Mouse (Mus musculus) embryonic facial prominence, embryonic 11.5 days (tissue): ENCODE measurements around the gene Slc4a2. TPM values are rescaled to one million over a fixed set of nuclear protein-coding genes. Genes with fewer than 3 reads are reported as not detected.

Experiments used
- ATAC-seq: fragments of 200-750 bp; cut with Nextera tagmentation; replicated peaks from 2 replicates; pipeline ENCODE4 v1.8.0; 2017; ENCODE audit warnings: low read depth; ENCODE audit not compliant: insufficient number of reproducible peaks, low FRiP score, low TSS enrichment
- DNase-seq: peaks from one replicate; pipeline ENCODE4 v3.0.0-alpha.2; 2015; ENCODE audit warnings: low spot score
- H3K27ac ChIP-seq: fragments of 300-500 bp; sonication (generic); replicated peaks from 2 replicates; pipeline ENCODE4 v1.5.1; 2014; ENCODE audit warnings: mild to moderate bottlenecking, low read depth, low read length, control low read depth
- H3K27me3 ChIP-seq: fragments of 300-500 bp; sonication (generic); 2 replicates; pipeline ENCODE4 v1.6.1; 2014; ENCODE audit warnings: mild to moderate bottlenecking, low read length, moderate library complexity, mixed read lengths; ENCODE audit not compliant: control insufficient read depth, insufficient read depth
- H3K36me3 ChIP-seq: fragments of 300-500 bp; sonication (generic); replicated peaks from 2 replicates; pipeline ENCODE4 v1.6.1; 2014; ENCODE audit warnings: low read depth, mild to moderate bottlenecking, low read length, moderate library complexity, mixed read lengths; ENCODE audit not compliant: control insufficient read depth, insufficient read depth
- H3K4me1 ChIP-seq: fragments of 300-500 bp; sonication (generic); 2 replicates; pipeline ENCODE4 v1.6.1; 2014; ENCODE audit warnings: low read length, mixed read lengths; ENCODE audit not compliant: control insufficient read depth, insufficient read depth
- H3K4me2 ChIP-seq: fragments of 300-500 bp; sonication (generic); 2 replicates; pipeline ENCODE4 v1.6.1; 2014; ENCODE audit warnings: low read depth, mild to moderate bottlenecking, control low read depth, low read length, moderate library complexity
- H3K4me3 ChIP-seq: fragments of 300-500 bp; sonication (generic); 2 replicates; pipeline ENCODE4 v1.5.1; 2014; ENCODE audit warnings: low read depth, low read length, control low read depth
- H3K9ac ChIP-seq: fragments of 300-500 bp; sonication (generic); replicated peaks from 2 replicates; pipeline ENCODE4 v1.6.1; 2014; ENCODE audit warnings: mild to moderate bottlenecking, control low read depth, low read length
- H3K9me3 ChIP-seq: fragments of 300-500 bp; sonication (generic); replicated peaks from 2 replicates; pipeline ENCODE4 v1.6.1; 2016; ENCODE audit warnings: mild to moderate bottlenecking, low read length, inconsistent platforms, mixed read lengths; ENCODE audit not compliant: control insufficient read depth
- WGBS: fragments of 180-500 bp; shearing (Covaris S2); extraction: QIAGEN DNeasy Blood & Tissue Kit; methylation state at CpG from one replicate; pipeline ENCODE4 v1.1.7; 2014; 5-methylcytosine and 5-hydroxymethylcytosine counted together
- polyA plus RNA-seq: library from polyadenylated mRNA; unstranded; fragments of >200 nt; fragmentation: Nextera tagmentation; extraction: Ambion mirVana; gene quantifications from 2 replicates; pipeline ENCODE4 v1.2.1, GENCODE M21; 2014

Gene Slc4a2
- polyA plus RNA-seq, 1 experiment from 2014 or later, result 16.5 TPM

GRCm38 (mm10) chr5:24425421-24426036 lies 1.9 kb downstream of the Slc4a2 start:
- Histone ChIP-seq H3K4me3 (peak overlapping the region; percentile 64), H3K27ac (peak overlapping the region; percentile 67), H3K4me1 (peaks cover 19% of the 10 kb centered on the region), H3K36me3 (peaks cover 5% of the 10 kb centered on the region), H3K4me2 (peak overlapping the region; percentile 87), H3K9ac (peak overlapping the region; percentile 68), H3K27me3 (no peaks in the 10 kb centered on the region), H3K9me3 (no peaks in the 10 kb centered on the region)
- ATAC-seq (no peak), DNase-seq (peak; percentile 69)
- WGBS, result under 1% methylated on average over 25 of the region's 30 CpGs

DNA sequence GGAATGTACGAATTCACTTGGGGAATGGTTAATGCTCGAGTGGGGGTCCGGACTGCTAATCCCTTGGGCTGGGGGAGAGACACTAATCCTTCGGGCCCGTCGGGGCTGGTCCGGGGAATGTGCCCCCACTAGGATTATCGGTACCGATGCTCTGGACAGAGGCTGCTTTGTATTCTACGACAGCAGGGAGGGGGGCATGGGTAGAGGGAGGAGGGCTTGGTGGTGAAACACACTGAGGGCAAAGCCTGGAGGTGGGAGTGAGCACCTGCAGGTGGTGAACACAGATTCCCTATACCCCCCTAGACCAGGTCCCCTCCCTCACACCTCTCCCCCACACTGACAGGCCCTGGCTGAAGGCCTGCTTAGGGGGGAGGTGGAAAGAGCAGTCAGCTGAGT lies 2.4 kb downstream of the Slc4a2 start:
- DNase-seq, result peak; percentile 21
- Histone ChIP-seq H3K9ac (peak overlapping the region; percentile 68), H3K36me3 (peaks cover 7% of the 10 kb centered on the region), H3K4me3 (peak overlapping the region; percentile 64), H3K4me2 (peak overlapping the region; percentile 87), H3K9me3 (no peaks in the 10 kb centered on the region), H3K27ac (no peak overlapping the region), H3K4me1 (peaks cover 19% of the 10 kb centered on the region), H3K27me3 (no peaks in the 10 kb centered on the region)
- 0 out of 2 replicates have a peak, but pooled peaks have one; percentile 7 for ATAC-seq
- under 1% methylated on average over 10 of the region's 10 CpGs for WGBS

- no peaks in the 10 kb centered on the region for H3K27me3 ChIP-seq
- no peak overlapping the region for H3K27ac ChIP-seq
- H3K4me3 ChIP-seq, result peak overlapping the region; percentile 64
- 6% methylated on average over 9 of the region's 9 CpGs for WGBS
- no peak for ATAC-seq
- peaks cover 19% of the 10 kb centered on the region for H3K4me1 ChIP-seq
- H3K9ac ChIP-seq, result peak overlapping the region; percentile 32
- no peak for DNase-seq
- H3K36me3 ChIP-seq, result peaks cover 8% of the 10 kb centered on the region
- H3K9me3 ChIP-seq, result no peaks in the 10 kb centered on the region
- H3K4me2 ChIP-seq, result peak overlapping the region; percentile 87
Measured at GRCm38 (mm10) chr5:24426556-24427284, 3.1 kb downstream of the Slc4a2 start.

- Histone ChIP-seq H3K4me2 (peak overlapping the region; percentile 29), H3K36me3 (peaks cover 8% of the 10 kb centered on the region), H3K9ac (peak overlapping the region; percentile 32; the same call in 1 of the 2 replicates), H3K4me3 (no peak overlapping the region), H3K4me1 (peaks cover 19% of the 10 kb centered on the region), H3K9me3 (no peaks in the 10 kb centered on the region), H3K27me3 (no peaks in the 10 kb centered on the region), H3K27ac (no peak overlapping the region)
- DNase-seq, result no peak
- WGBS, result 9% methylated on average over 12 of the region's 12 CpGs
- no peak for ATAC-seq
Measured at GRCm38 (mm10) chr5:24427285-24427633, 3.6 kb downstream of the Slc4a2 start.

- peaks cover 8% of the 10 kb centered on the region for H3K36me3 ChIP-seq
- H3K4me1 ChIP-seq, result peaks cover 19% of the 10 kb centered on the region
- H3K4me3 ChIP-seq, result peak overlapping the region; percentile 5; the same call in 1 of the 2 replicates
- 4% methylated on average over 15 of the region's 15 CpGs for WGBS
- peak; percentile 44 for DNase-seq
- H3K9ac ChIP-seq, result no peak overlapping the region; the same call in 1 of the 2 replicates
- H3K9me3 ChIP-seq, result no peaks in the 10 kb centered on the region
- H3K27me3 ChIP-seq, result no peaks in the 10 kb centered on the region
- peak overlapping the region; percentile 43 for H3K4me2 ChIP-seq
- no peak overlapping the region for H3K27ac ChIP-seq
- ATAC-seq, result no peak
Measured at GRCm38 (mm10) chr5:24427981-24428402, 4.4 kb downstream of the Slc4a2 start.

DNA sequence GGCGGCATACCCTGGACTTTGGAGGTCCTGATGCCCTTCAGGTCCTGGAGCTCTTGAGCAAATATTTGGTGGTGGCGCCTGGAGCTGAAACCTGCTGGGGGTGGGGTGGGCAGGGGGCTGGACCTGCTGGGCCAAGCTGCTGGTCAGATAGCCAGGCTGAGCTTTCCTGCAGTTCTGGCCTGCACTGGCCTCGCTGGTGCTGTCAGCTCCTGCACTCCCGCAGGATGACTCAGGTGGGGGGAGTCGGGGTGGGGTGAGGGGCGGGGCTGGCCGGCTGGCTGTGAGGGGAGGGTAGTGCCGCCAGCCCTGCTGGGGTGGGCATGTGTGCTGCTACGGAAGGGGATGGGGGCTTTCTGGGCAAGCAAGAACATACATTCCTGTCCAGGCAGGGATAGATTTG lies 5.0 kb downstream of the Slc4a2 start:
- no peak overlapping the region for H3K27ac ChIP-seq
- H3K4me2 ChIP-seq, result peak overlapping the region; percentile 19; the same call in 1 of the 2 replicates
- no peak for DNase-seq
- no peak overlapping the region for H3K9ac ChIP-seq
- H3K36me3 ChIP-seq, result peaks cover 8% of the 10 kb centered on the region
- WGBS, result 13% methylated on average over 9 of the region's 9 CpGs
- no peak for ATAC-seq
- no peaks in the 10 kb centered on the region for H3K27me3 ChIP-seq
- peaks cover 19% of the 10 kb centered on the region for H3K4me1 ChIP-seq
- H3K9me3 ChIP-seq, result no peaks in the 10 kb centered on the region
- H3K4me3 ChIP-seq, result no peak overlapping the region

- no peak overlapping the region for H3K4me3 ChIP-seq
- WGBS, result 80% methylated on average over 8 of the region's 8 CpGs
Measured at GRCm38 (mm10) chr5:24433993-24434392, 10.4 kb downstream of the Slc4a2 start.

GRCm38 (mm10) chr5:24441187-24441586 lies 17.6 kb downstream of the Slc4a2 start:
- Histone ChIP-seq H3K4me2 (no peak overlapping the region), H3K4me1 (peaks cover 4% of the 10 kb centered on the region), H3K9me3 (no peaks in the 10 kb centered on the region), H3K36me3 (peaks cover 8% of the 10 kb centered on the region), H3K9ac (no peak overlapping the region), H3K4me3 (no peak overlapping the region), H3K27me3 (no peaks in the 10 kb centered on the region), H3K27ac (no peak overlapping the region)
- DNase-seq (no peak), ATAC-seq (no peak)
- WGBS, result 87% methylated on average over 8 of the region's 8 CpGs

More at GRCm38 (mm10) chr5:24433993-24434392, 10.4 kb downstream of the Slc4a2 start:
- Histone ChIP-seq H3K27me3 (no peaks in the 10 kb centered on the region), H3K36me3 (peaks cover 8% of the 10 kb centered on the region), H3K4me2 (no peak overlapping the region), H3K9ac (no peak overlapping the region), H3K27ac (no peak overlapping the region), H3K9me3 (no peaks in the 10 kb centered on the region), H3K4me1 (no peaks in the 10 kb centered on the region)
- ATAC-seq, result no peak
- DNase-seq, result no peak
